Mouse (Mus musculus): ENCODE measurements around the gene Cenpn. TPM values are rescaled to one million over a fixed set of nuclear protein-coding genes. Genes with fewer than 3 reads are reported as not detected.

Cenpn gene
- polyA plus RNA-seq, 1 experiment from 2014 or later: 33.0 TPM

- under 1% methylated on average over 62 of the region's 62 CpGs for WGBS
- Histone ChIP-seq H3K4me3 (replicated peaks) (peak overlapping the region; percentile 94), H3K4me2 (peak overlapping the region; percentile 94), H3K9ac (peak overlapping the region; percentile 73), H3K36me3 (no peaks in the 10 kb centered on the region), H3K9me3 (no peaks in the 10 kb centered on the region), H3K4me1 (peaks cover 17% of the 10 kb centered on the region), H3K27me3 (replicated peaks) (no peaks in the 10 kb centered on the region), H3K27ac (no peak overlapping the region)
- ATAC-seq (ENCODE audit: insufficient read depth, low FRiP score, low read depth): peak; percentile 67
These were observed 22.2 kb downstream of the Cenpn start for GRCm38 (mm10) chr8:116943555-116944384.

GRCm38 (mm10) chr8:116944385-116944696 lies 22.8 kb downstream of the Cenpn start:
- no peak overlapping the region for H3K27ac ChIP-seq
- H3K27me3 ChIP-seq (replicated peaks): no peaks in the 10 kb centered on the region
- H3K9me3 ChIP-seq: no peaks in the 10 kb centered on the region
- ATAC-seq (ENCODE audit: insufficient read depth, low FRiP score, low read depth): no peak
- H3K4me1 ChIP-seq: peaks cover 17% of the 10 kb centered on the region
- 0 out of 2 replicates have a peak overlapping the region, but pooled peaks have one; percentile 73 for H3K9ac ChIP-seq
- peak overlapping the region; percentile 94 for H3K4me2 ChIP-seq
- H3K4me3 ChIP-seq (replicated peaks): peak overlapping the region; percentile 94
- WGBS: 12% methylated on average over 4 of the region's 4 CpGs
- no peaks in the 10 kb centered on the region for H3K36me3 ChIP-seq

GRCm38 (mm10) chr8:116945169-116945910 lies 23.8 kb downstream of the Cenpn start:
- no peak overlapping the region for H3K9ac ChIP-seq
- no peak overlapping the region for H3K4me2 ChIP-seq
- H3K27me3 ChIP-seq (replicated peaks): no peaks in the 10 kb centered on the region
- no peaks in the 10 kb centered on the region for H3K36me3 ChIP-seq
- H3K27ac ChIP-seq: no peak overlapping the region
- ATAC-seq (ENCODE audit: insufficient read depth, low FRiP score, low read depth): no peak
- no peak overlapping the region for H3K4me3 ChIP-seq (replicated peaks)
- H3K9me3 ChIP-seq: no peaks in the 10 kb centered on the region
- 78% methylated on average over 9 of the region's 9 CpGs for WGBS
- H3K4me1 ChIP-seq: peaks cover 17% of the 10 kb centered on the region

GRCm38 (mm10) chr8:116946268-116946838 lies 24.8 kb downstream of the Cenpn start:
- H3K9ac ChIP-seq: no peak overlapping the region
- H3K4me3 ChIP-seq (replicated peaks): no peak overlapping the region
- 0 out of 2 replicates have a peak overlapping the region, but pooled peaks have one; percentile 13 for H3K27ac ChIP-seq
- WGBS: 68% methylated on average over 21 of the region's 21 CpGs
- H3K4me2 ChIP-seq: 0 out of 2 replicates have a peak overlapping the region, but pooled peaks have one; percentile 15
- ATAC-seq (ENCODE audit: insufficient read depth, low FRiP score, low read depth): no peak
- no peaks in the 10 kb centered on the region for H3K27me3 ChIP-seq (replicated peaks)
- H3K36me3 ChIP-seq: no peaks in the 10 kb centered on the region
- H3K9me3 ChIP-seq: no peaks in the 10 kb centered on the region
- peaks cover 21% of the 10 kb centered on the region for H3K4me1 ChIP-seq

GRCm38 (mm10) chr8:116946851-116947250 lies 25.3 kb downstream of the Cenpn start:
- Histone ChIP-seq H3K4me2 (0 out of 2 replicates have a peak overlapping the region, but pooled peaks have one; percentile 15), H3K4me3 (replicated peaks) (no peak overlapping the region), H3K36me3 (no peaks in the 10 kb centered on the region), H3K9ac (no peak overlapping the region), H3K9me3 (no peaks in the 10 kb centered on the region), H3K27me3 (replicated peaks) (no peaks in the 10 kb centered on the region), H3K4me1 (peaks cover 21% of the 10 kb centered on the region), H3K27ac (0 out of 2 replicates have a peak overlapping the region, but pooled peaks have one; percentile 13)
- 78% methylated on average over 6 of the region's 6 CpGs for WGBS
- ATAC-seq (ENCODE audit: insufficient read depth, low FRiP score, low read depth): no peak

GRCm38 (mm10) chr8:116947589-116947988 lies 26.1 kb downstream of the Cenpn start:
- WGBS: 80% methylated on average over 7 of the region's 7 CpGs
- Histone ChIP-seq H3K27me3 (replicated peaks) (no peaks in the 10 kb centered on the region), H3K9me3 (no peaks in the 10 kb centered on the region), H3K9ac (no peak overlapping the region), H3K4me3 (replicated peaks) (no peak overlapping the region), H3K4me2 (no peak overlapping the region), H3K27ac (no peak overlapping the region), H3K36me3 (no peaks in the 10 kb centered on the region), H3K4me1 (peaks cover 21% of the 10 kb centered on the region)
- no peak for ATAC-seq (ENCODE audit: insufficient read depth, low FRiP score, low read depth)

GRCm38 (mm10) chr8:116951369-116951768 lies 29.8 kb downstream of the Cenpn start:
- ATAC-seq (ENCODE audit: insufficient read depth, low FRiP score, low read depth): peak; percentile 59; the same call in 1 of the 2 replicates
- WGBS: 50% methylated on average over 5 of the region's 5 CpGs
- Histone ChIP-seq H3K27ac (no peak overlapping the region), H3K4me1 (0 out of 2 replicates have a peak, but pooled peaks cover 7% of the 10 kb centered on the region), H3K9ac (no peak overlapping the region), H3K4me3 (replicated peaks) (no peak overlapping the region), H3K27me3 (replicated peaks) (no peaks in the 10 kb centered on the region), H3K9me3 (no peaks in the 10 kb centered on the region), H3K4me2 (no peak overlapping the region), H3K36me3 (peaks cover 8% of the 10 kb centered on the region)

- Histone ChIP-seq H3K36me3 (peaks cover 12% of the 10 kb centered on the region), H3K27me3 (replicated peaks) (no peaks in the 10 kb centered on the region), H3K4me3 (replicated peaks) (no peak overlapping the region), H3K9ac (no peak overlapping the region), H3K27ac (no peak overlapping the region), H3K4me2 (no peak overlapping the region), H3K9me3 (no peaks in the 10 kb centered on the region), H3K4me1 (0 out of 2 replicates have a peak, but pooled peaks cover 4% of the 10 kb centered on the region)
- no peak for ATAC-seq (ENCODE audit: insufficient read depth, low FRiP score, low read depth)
- 75% methylated on average over 2 of the region's 2 CpGs for WGBS
These were observed 30.2 kb downstream of the Cenpn start for GRCm38 (mm10) chr8:116951778-116952177.

- H3K36me3 ChIP-seq: peaks cover 17% of the 10 kb centered on the region
- no peak overlapping the region for H3K4me2 ChIP-seq
- H3K4me1 ChIP-seq: 0 out of 2 replicates have a peak, but pooled peaks cover 4% of the 10 kb centered on the region
- no peaks in the 10 kb centered on the region for H3K27me3 ChIP-seq (replicated peaks)
- no peak overlapping the region for H3K27ac ChIP-seq
- no peak overlapping the region for H3K4me3 ChIP-seq (replicated peaks)
- 84% methylated on average over 8 of the region's 8 CpGs for WGBS
- H3K9ac ChIP-seq: no peak overlapping the region
- H3K9me3 ChIP-seq: no peaks in the 10 kb centered on the region
- no peak for ATAC-seq (ENCODE audit: insufficient read depth, low FRiP score, low read depth)
These were observed 30.9 kb downstream of the Cenpn start for GRCm38 (mm10) chr8:116952428-116952827.

- Histone ChIP-seq H3K27ac (no peak overlapping the region), H3K4me3 (replicated peaks) (no peak overlapping the region), H3K9ac (no peak overlapping the region), H3K36me3 (peaks cover 27% of the 10 kb centered on the region), H3K4me1 (0 out of 2 replicates have a peak, but pooled peaks cover 4% of the 10 kb centered on the region), H3K9me3 (no peaks in the 10 kb centered on the region), H3K27me3 (replicated peaks) (no peaks in the 10 kb centered on the region), H3K4me2 (no peak overlapping the region)
- ATAC-seq (ENCODE audit: insufficient read depth, low FRiP score, low read depth): no peak
- 92% methylated on average over 9 of the region's 9 CpGs for WGBS
These were observed 32.9 kb downstream of the Cenpn start for GRCm38 (mm10) chr8:116954415-116954814.

- H3K9ac ChIP-seq: no peak overlapping the region
- WGBS: 72% methylated on average over 6 of the region's 6 CpGs
- no peak overlapping the region for H3K27ac ChIP-seq
- no peak for ATAC-seq (ENCODE audit: insufficient read depth, low FRiP score, low read depth)
- no peak overlapping the region for H3K4me3 ChIP-seq (replicated peaks)
- H3K36me3 ChIP-seq: no peaks in the 10 kb centered on the region
- H3K4me1 ChIP-seq: no peaks in the 10 kb centered on the region
- no peaks in the 10 kb centered on the region for H3K27me3 ChIP-seq (replicated peaks)
- H3K4me2 ChIP-seq: no peak overlapping the region
- no peaks in the 10 kb centered on the region for H3K9me3 ChIP-seq
These were observed 48.0 kb downstream of the Cenpn start for GRCm38 (mm10) chr8:116969531-116969930.

All from stomach, embryonic 15.5 days (tissue).